Mouse (Mus musculus): ENCODE measurements around the gene Ppp1r3f.

Gene Ppp1r3f

DNA sequence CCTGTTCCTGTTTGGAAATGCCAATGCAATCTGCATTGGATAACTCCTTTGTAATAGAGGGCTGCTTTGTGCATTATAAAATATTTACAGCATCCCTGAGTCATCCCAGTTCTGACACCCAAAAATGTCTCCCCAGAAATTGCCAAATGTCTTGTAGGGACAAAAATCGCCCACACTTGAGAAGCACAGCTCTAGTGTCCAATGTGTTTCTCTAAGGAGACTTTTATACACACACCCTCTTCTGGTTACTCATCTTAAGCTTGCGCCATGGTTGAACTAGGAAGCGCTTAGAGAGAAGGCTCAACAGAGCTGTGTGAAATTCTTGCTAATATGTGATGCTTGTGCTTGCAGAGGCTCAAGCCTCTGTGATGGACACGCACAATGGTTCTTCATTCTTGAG is 20.6 kb downstream of the Ppp1r3f start:
- no peak for DNase-seq (ENCODE audit: low spot score)

- DNase-seq (ENCODE audit: low spot score) = no peak
These were observed 49.1 kb downstream of the Ppp1r3f start for GRCm38 (mm10) chrX:7524961-7525360.

Data from ovary, adult 18-20 months (tissue).